Mouse (Mus musculus) heart, postnatal 0 days (tissue): Measurements from ENCODE around the gene Eps8.

Experiments
- CTCF ChIP-seq: IDR thresholded peaks from 2 replicates; pipeline ENCODE4 v1.5.1; 2016; ENCODE audit warnings: antibody characterized with exemption, control low read depth, low read depth
- EP300 ChIP-seq: IDR thresholded peaks from 2 replicates; pipeline ENCODE4 v1.6.1; 2016; ENCODE audit warnings: antibody characterized with exemption, low read depth

- TF ChIP-seq CTCF (no peak), EP300 (no peak)
Measured at GRCm38 (mm10) chr6:137440559-137441486, 213.9 kb downstream of the Eps8 start.
